Mouse (Mus musculus) lung, adult 2 months (tissue): ENCODE results near the gene Rasgef1c.

Source experiments
- CTCF ChIP-seq: fragments of 200-500 bp; IDR thresholded peaks from 2 replicates; pipeline ENCODE4 v1.5.1; 2011; ENCODE audit warnings: mild to moderate bottlenecking, low read length, control low read depth; ENCODE audit not compliant: insufficient read depth
- POLR2A ChIP-seq: fragments of 200-500 bp; IDR thresholded peaks from 2 replicates; pipeline ENCODE4 v1.6.1; 2011; ENCODE audit warnings: low read depth, mild to moderate bottlenecking, control low read depth, low read length, borderline replicate concordance; ENCODE audit errors: extremely low read depth

DNA sequence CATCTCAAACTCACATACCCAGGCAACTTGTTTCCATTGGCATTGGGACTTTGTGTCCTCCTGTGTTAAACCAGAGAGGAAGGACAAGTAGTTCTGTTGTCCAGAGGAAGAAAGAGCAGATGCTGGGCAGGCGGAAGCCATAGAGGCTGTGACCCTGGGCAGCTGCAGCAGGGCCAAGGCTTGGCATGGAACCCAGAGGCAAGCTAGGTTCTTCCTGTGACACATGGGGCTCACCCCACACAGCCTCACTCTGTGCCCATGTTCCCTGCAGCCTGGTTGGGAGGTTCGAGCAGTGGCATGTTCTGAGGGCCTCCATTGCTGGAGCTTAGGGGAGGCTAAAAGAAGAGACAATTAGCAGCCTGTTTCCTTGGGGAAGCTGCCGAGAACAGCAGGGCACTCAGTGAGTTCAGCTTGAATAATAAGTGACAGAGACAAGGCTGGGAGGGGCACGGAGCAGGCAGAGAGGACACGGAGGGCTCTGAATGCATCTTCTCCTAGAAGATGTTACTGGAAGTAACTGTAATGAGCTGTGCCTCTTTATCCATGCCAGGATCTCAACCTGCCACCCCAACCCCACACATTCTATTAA is 29.5 kb downstream of the Rasgef1c start:
- TF ChIP-seq POLR2A (no peak), CTCF (no peak)
